Mouse (Mus musculus): Measurements from ENCODE around the gene Gm21725.
"Not testable (repeated sequence)": the region's sequence is repeated elsewhere in the genome, so short reads cannot be mapped to it uniquely, and the experiment has no call there.

Gene Gm21725

GRCm38 (mm10) chrY:13348963-13349362 lies at the start of gene Gm21725:
Gm21725 (minus strand) TSS chrY:13349063.
- not testable (repeated sequence) for DNase-seq

Measured in kidney, adult 18-20 months (tissue).